Comparison of ENCODE assay signal across 19 mouse cellular contexts in genomic region chr8:104555191-104555590, GRCm38 (mm10). TPM values are rescaled to one million over a fixed set of nuclear protein-coding genes. Genes with fewer than 3 reads are reported as not detected.
"Had no signal": no experiment of that assay in that cellular context is flagged by ENCODE, and none has a peak within 500 bp of the region (broad histone marks: within the 10 kb centered on the region; RNA-seq: fewer than 3 reads in every experiment).

No protein-coding gene starts in this region.

- H3K27ac ChIP-seq: kidney, postnatal 0 days; left cerebral cortex, adult 2 months; liver, embryonic 13.5 days; lung, embryonic 15.5 days; midbrain, embryonic 10.5 days; midbrain, embryonic 13.5 days; neural tube, embryonic 13.5 days; stomach, embryonic 15.5 days had no signal

- H3K27me3 ChIP-seq: lung, embryonic 15.5 days; midbrain, embryonic 13.5 days; neural tube, embryonic 13.5 days; stomach, embryonic 15.5 days had no signal

- DNase-seq: kidney, adult 18-20 months; kidney, postnatal 36 days; layer of hippocampus, postnatal 36 days; liver, embryonic 13.5 days; retina, postnatal 1 day; right cerebral cortex, postnatal 25 days; spleen, adult 18-20 months; thymus, postnatal 25 days had no signal

- H3K4me1 ChIP-seq: liver, embryonic 13.5 days; lung, embryonic 15.5 days; midbrain, embryonic 13.5 days; neural tube, embryonic 13.5 days; stomach, embryonic 15.5 days had no signal

- H3K9me3 ChIP-seq: liver, embryonic 13.5 days; lung, embryonic 15.5 days; megakaryocyte, embryonic 14.5 days; midbrain, embryonic 10.5 days; midbrain, embryonic 13.5 days; neural tube, embryonic 13.5 days; stomach, embryonic 15.5 days had no signal

- H3K36me3 ChIP-seq: liver, embryonic 13.5 days; lung, embryonic 15.5 days; midbrain, embryonic 10.5 days; midbrain, embryonic 13.5 days; neural tube, embryonic 13.5 days; stomach, embryonic 15.5 days had no signal

- H3K9ac ChIP-seq: liver, embryonic 13.5 days; lung, embryonic 15.5 days; midbrain, embryonic 13.5 days; neural tube, embryonic 13.5 days; stomach, embryonic 15.5 days had no signal

- H3K4me3 ChIP-seq: left cerebral cortex, adult 2 months; liver, embryonic 13.5 days; lung, embryonic 15.5 days; megakaryocyte, embryonic 14.5 days; midbrain, embryonic 10.5 days; midbrain, embryonic 13.5 days; myocyte; neural tube, embryonic 13.5 days; stomach, embryonic 15.5 days had no signal

RNA-seq across cellular contexts. Expression of gene Terb1, which starts 45.5 kb away (rescaled TPM):
- total RNA-seq: liver, adult 2 months; monocyte, adult 5-6 weeks had no signal
- polyA plus RNA-seq: liver, adult 2 months; myocyte had no signal
